Mouse (Mus musculus): ENCODE data around the gene Edn3. TPM values are rescaled to one million over a fixed set of nuclear protein-coding genes. Genes with fewer than 3 reads are reported as not detected.

The Edn3 gene
- total and polyA plus RNA-seq, 3 experiments = not detected

DNA sequence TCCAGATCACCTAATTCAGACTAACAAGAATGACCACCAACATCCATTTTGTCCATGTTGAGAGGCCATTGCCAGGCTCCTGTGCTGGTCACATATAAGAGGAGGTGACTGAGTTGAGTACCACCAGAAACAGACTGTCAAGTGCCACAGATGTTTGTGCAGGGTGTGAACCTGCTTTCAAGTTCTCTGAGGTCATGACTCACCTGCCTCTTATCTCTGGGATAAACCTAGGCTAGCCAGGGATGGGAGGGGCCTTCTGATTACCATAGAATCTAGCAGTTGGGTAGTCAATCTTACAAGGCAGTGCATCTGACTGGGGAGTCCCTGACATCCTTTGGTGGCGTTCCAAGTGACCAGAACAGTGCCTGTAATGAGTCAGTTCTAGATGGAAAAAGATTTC, 13.2 kb upstream of the Edn3 start:
- H3K4me3 ChIP-seq (replicated peaks in 1 of 3; ENCODE audit: low read depth in 2 of 3, low read length in 2 of 3, poor library complexity in 1 of 3) = no peak overlapping the region
- H3K27ac ChIP-seq (ENCODE audit: insufficient read depth, low read depth) = no peak overlapping the region
- in situ Hi-C loops (cut with MboI; ENCODE audit: low pct_ligation_motif_present, low pct_unique_long_range_greater_than_20kb, low sequenced_read_pairs) = no loop called here
- no peak overlapping the region for H3K4me2 ChIP-seq (ENCODE audit: insufficient read depth, low read depth, poor library complexity, severe bottlenecking)
- H3K9me3 ChIP-seq (replicated peaks; ENCODE audit: low read length) = no peaks in the 10 kb centered on the region
- no peaks in the 10 kb centered on the region for H3K27me3 ChIP-seq (replicated peaks)
- no peak overlapping the region for H3K9ac ChIP-seq (ENCODE audit: insufficient read depth, low read depth)
- dilution Hi-C loops (cut with MboI; ENCODE audit: extremely low pct_ligation_motif_present, extremely low pct_unique_long_range_greater_than_20kb, low sequenced_read_pairs) = no loop called here
- H3K36me3 ChIP-seq (replicated peaks in 1 of 2; ENCODE audit: control insufficient read depth in 1 of 2, insufficient read depth in 1 of 2, low read length in 1 of 2) = no peaks in the 10 kb centered on the region
- TF ChIP-seq MAX (IDR thresholded peaks at IDR 0.05; ENCODE audit: low read length) (no peak), E2F4 (IDR thresholded peaks at IDR 0.05; ENCODE audit: insufficient replicate concordance, low read depth, low read length) (no peak), SMC3 (IDR thresholded peaks at IDR 0.05; ENCODE audit: low read depth, low read length) (no peak), EP300 (IDR thresholded peaks at IDR 0.05; ENCODE audit: low read length) (no peak), GABPA (IDR thresholded peaks at IDR 0.05; ENCODE audit: insufficient replicate concordance, low read depth, low read length) (no peak), ZC3H11A (IDR thresholded peaks at IDR 0.05; ENCODE audit: low read depth, low read length) (no peak), NRF1 (IDR thresholded peaks at IDR 0.05; ENCODE audit: low read depth, low read length) (no peak), ETS1 (conservative IDR thresholded peaks at IDR 0.05; ENCODE audit: low read depth, low read length) (no peak), BHLHE40 (IDR thresholded peaks at IDR 0.05; ENCODE audit: low read depth, low read length) (no peak), ELF1 (IDR thresholded peaks at IDR 0.05; ENCODE audit: low read depth, low read length) (no peak), MXI1 (IDR thresholded peaks at IDR 0.05; ENCODE audit: low read depth, low read length) (no peak), MAZ (IDR thresholded peaks at IDR 0.05; ENCODE audit: low read depth, low read length) (no peak)
- DNase-seq (ENCODE audit: extremely low read depth) = no peak
- H3K4me1 ChIP-seq (ENCODE audit: control insufficient read depth in 1 of 2, insufficient read depth in 2 of 2) = peaks cover 15 to 28% of the 10 kb centered on the region in 2 experiments
- H3K79me2 ChIP-seq (replicated peaks; ENCODE audit: control insufficient read depth, extremely low read depth, insufficient read depth, poor library complexity, severe bottlenecking) = no peaks in the 10 kb centered on the region

DNA sequence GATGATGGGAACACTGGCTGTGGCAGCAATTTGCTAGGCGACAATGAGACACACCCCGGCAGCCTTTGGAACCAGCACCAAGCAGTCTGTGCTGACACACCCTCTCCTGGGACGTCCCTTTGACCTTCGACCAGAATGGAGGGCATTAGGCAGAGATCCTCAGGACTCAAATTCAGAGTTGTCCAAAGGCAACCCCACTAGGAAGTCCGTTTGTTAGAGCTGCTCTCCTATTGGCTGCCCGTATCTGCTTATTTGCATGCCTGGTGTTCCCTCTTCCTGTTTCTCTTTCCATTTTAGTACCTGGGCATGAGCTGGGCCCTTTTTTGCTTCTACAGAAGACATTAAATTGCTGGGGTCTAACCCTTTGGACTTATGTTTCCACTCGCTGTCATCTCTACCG, 12.0 kb upstream of the Edn3 start:
- peak; percentile 34 for DNase-seq (ENCODE audit: extremely low read depth)
- Histone ChIP-seq H3K4me2 (ENCODE audit: insufficient read depth, low read depth, poor library complexity, severe bottlenecking) (peak overlapping the region; percentile 56), H3K4me1 (ENCODE audit: control insufficient read depth in 1 of 2, insufficient read depth in 2 of 2) (peaks cover 15 to 28% of the 10 kb centered on the region in 2 experiments), H3K36me3 (replicated peaks in 1 of 2; ENCODE audit: control insufficient read depth in 1 of 2, insufficient read depth in 1 of 2, low read length in 1 of 2) (no peaks in the 10 kb centered on the region), H3K9me3 (replicated peaks; ENCODE audit: low read length) (no peaks in the 10 kb centered on the region), H3K27me3 (replicated peaks) (no peaks in the 10 kb centered on the region), H3K9ac (ENCODE audit: insufficient read depth, low read depth) (no peak overlapping the region), H3K79me2 (replicated peaks; ENCODE audit: control insufficient read depth, extremely low read depth, insufficient read depth, poor library complexity, severe bottlenecking) (no peaks in the 10 kb centered on the region), H3K27ac (ENCODE audit: insufficient read depth, low read depth) (no peak overlapping the region), H3K4me3 (replicated peaks in 1 of 3; ENCODE audit: low read depth in 2 of 3, low read length in 2 of 3, poor library complexity in 1 of 3) (peak overlapping the region in 1 of 3 experiments; percentile 11)
- dilution Hi-C loops (cut with MboI; ENCODE audit: extremely low pct_ligation_motif_present, extremely low pct_unique_long_range_greater_than_20kb, low sequenced_read_pairs) = no loop called here
- in situ Hi-C loops (cut with MboI; ENCODE audit: low pct_ligation_motif_present, low pct_unique_long_range_greater_than_20kb, low sequenced_read_pairs) = no loop called here
- TF ChIP-seq JUN (IDR thresholded peaks at IDR 0.05; ENCODE audit: insufficient read depth, low read depth, low read length) (no peak), USF2 (conservative IDR thresholded peaks at IDR 0.05; ENCODE audit: low read depth, low read length) (no peak), POLR2A (IDR thresholded peaks at IDR 0.05; ENCODE audit: low read depth, low read length) (0 out of 2 replicates have a peak, but pooled peaks have one; percentile 37), ZKSCAN1 (IDR thresholded peaks at IDR 0.05; ENCODE audit: borderline replicate concordance, low read depth, low read length) (no peak), HCFC1 (IDR thresholded peaks at IDR 0.05; ENCODE audit: low read depth, low read length) (peak; percentile 18), IRF4 (IDR thresholded peaks at IDR 0.05; ENCODE audit: low read depth, low read length) (peak; percentile 30; the same call in 1 of the 2 replicates), ELF1 (IDR thresholded peaks at IDR 0.05; ENCODE audit: low read depth, low read length) (peak; percentile 81), MXI1 (IDR thresholded peaks at IDR 0.05; ENCODE audit: low read depth, low read length) (no peak), CHD1 (IDR thresholded peaks at IDR 0.05; ENCODE audit: low read depth, low read length) (no peak), MEF2A (IDR thresholded peaks at IDR 0.05; ENCODE audit: borderline replicate concordance, low read depth, low read length) (peak; percentile 50; the same call in 1 of the 2 replicates)
